Mouse (Mus musculus): ENCODE results near the gene Lrrc45. TPM values are rescaled to one million over a fixed set of nuclear protein-coding genes. Genes with fewer than 3 reads are reported as not detected.
A peak's percentile ranks its signal among the peaks of the same experiment; 100 is the strongest.
"Not testable (repeated sequence)": the region's sequence is repeated elsewhere in the genome, so short reads cannot be mapped to it uniquely, and the experiment has no call there.

Gene Lrrc45
- polyA plus RNA-seq, 1 experiment from 2014 or later, result 64.5 TPM

DNA sequence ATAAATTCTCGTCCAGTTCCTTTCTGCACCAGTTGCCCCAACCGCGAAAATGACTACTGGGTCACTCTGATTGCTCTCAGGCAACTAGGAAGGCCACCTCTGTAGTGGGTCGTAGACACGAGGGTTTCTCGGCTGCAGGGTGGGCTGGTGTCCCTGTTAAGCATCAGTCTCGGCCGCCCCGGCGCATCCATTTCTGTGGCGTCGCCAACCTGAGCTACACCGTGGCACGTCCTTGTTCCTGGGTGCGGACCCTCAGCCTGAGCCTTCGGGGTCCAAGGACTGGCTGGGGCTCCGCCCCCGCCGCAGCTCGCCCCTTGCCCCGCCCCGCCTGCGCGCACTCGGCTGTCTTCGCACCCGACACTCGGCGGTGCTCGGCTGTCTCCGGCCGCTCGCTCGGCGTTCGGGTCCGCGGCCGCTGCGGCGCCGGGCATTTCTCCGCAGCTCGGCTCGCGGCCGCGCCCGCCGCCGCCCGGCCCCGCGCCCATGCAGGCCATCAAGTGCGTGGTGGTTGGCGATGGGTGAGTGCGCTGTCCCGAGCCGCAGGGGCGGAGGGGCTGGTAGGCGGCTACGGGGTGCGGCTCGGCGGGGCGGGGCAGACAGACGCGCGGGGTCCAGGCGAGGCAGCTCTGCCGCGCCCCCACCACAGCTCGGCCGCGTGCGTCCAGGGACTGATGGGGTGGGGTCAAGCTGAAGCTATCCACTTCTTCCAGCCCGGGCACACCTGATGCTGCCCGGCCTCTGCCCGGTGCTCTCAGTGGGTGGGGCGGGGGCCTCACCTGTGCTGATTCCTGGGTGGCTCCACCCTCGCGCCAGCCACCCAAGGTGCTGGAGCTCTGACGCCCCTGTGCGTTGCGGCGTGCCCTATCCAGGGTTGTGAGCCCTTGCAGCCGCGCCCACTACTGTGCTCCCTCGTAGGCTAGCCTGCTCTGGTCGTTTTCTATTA is 7.7 kb downstream of the Lrrc45 start, which contains the start of gene Rac3:
Gene Rac3, plus strand, starts transcription at position 347 of the 943 bp plus-strand sequence.
- under 1% methylated on average over 70 of the region's 90 CpGs for WGBS
- Histone ChIP-seq H3K4me2 (peak within 1 kb of the TSS; percentile 99), H3K4me3 (peak within 1 kb of the TSS; percentile 63), H3K4me1 (peaks cover 21% of the 10 kb centered on the region), H3K27ac (peak within 1 kb of the TSS; percentile 10; the same call in 1 of the 2 replicates), H3K9me3 (replicated peaks) (no peaks in the 10 kb centered on the region), H3K9ac (peak within 1 kb of the TSS; percentile 88), H3K36me3 (ENCODE audit: poor library complexity, severe bottlenecking) (peaks cover 34% of the 10 kb centered on the region), H3K27me3 (peaks cover 11% of the 10 kb centered on the region)
- peak; percentile 86 for ATAC-seq

DNA sequence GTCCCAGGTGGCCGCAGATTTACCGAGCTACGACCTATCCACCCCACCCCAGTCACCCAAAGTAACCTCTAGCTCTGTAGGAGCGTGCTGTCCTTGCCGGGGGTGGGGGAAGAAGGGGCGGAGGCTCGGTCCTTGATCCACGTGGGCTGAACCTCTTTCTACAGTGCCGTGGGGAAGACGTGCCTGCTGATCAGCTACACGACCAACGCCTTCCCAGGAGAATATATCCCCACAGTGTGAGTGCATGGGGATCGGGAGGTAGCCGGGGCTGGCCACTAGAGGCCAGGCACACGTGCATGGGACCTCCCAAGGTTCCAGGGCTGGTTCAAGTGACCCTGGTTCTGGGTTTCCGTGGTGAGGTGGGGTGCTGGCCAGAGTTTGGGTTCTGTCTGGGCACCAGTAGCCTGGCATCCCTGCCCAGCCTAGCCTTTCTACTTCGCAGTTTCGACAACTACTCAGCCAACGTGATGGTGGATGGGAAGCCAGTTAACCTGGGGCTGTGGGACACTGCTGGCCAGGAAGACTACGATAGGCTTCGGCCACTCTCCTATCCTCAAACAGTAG is 8.4 kb downstream of the Lrrc45 start:
- Histone ChIP-seq H3K27me3 (peaks cover 14% of the 10 kb centered on the region), H3K9me3 (replicated peaks) (no peaks in the 10 kb centered on the region), H3K4me2 (peak overlapping the region; percentile 99), H3K27ac (no peak overlapping the region), H3K4me3 (peak overlapping the region; percentile 63), H3K36me3 (ENCODE audit: poor library complexity, severe bottlenecking) (peaks cover 30% of the 10 kb centered on the region), H3K9ac (peak overlapping the region; percentile 88), H3K4me1 (peaks cover 29% of the 10 kb centered on the region)
- peak; percentile 7; the same call in 1 of the 2 replicates for ATAC-seq
- 20% methylated on average over 21 of the region's 21 CpGs for WGBS

- no peak overlapping the region for H3K27ac ChIP-seq
- no peak for ATAC-seq
- H3K4me2 ChIP-seq, result peak overlapping the region; percentile 99
- H3K36me3 ChIP-seq (ENCODE audit: poor library complexity, severe bottlenecking), result peaks cover 23% of the 10 kb centered on the region
- H3K9ac ChIP-seq, result 0 out of 2 replicates have a peak overlapping the region, but pooled peaks have one; percentile 88
- H3K4me3 ChIP-seq, result no peak overlapping the region
- WGBS, result 84% methylated on average over 11 of the region's 11 CpGs
- H3K4me1 ChIP-seq, result peaks cover 30% of the 10 kb centered on the region
- H3K27me3 ChIP-seq, result peaks cover 15% of the 10 kb centered on the region
- no peaks in the 10 kb centered on the region for H3K9me3 ChIP-seq (replicated peaks)
These were observed 9.1 kb downstream of the Lrrc45 start for GRCm38 (mm10) chr11:120722761-120723382.

GRCm38 (mm10) chr11:120723509-120723908 is 9.8 kb downstream of the Lrrc45 start:
- no peak overlapping the region for H3K27ac ChIP-seq
- peaks cover 30% of the 10 kb centered on the region for H3K4me1 ChIP-seq
- H3K27me3 ChIP-seq, result peaks cover 22% of the 10 kb centered on the region
- peaks cover 16% of the 10 kb centered on the region for H3K36me3 ChIP-seq (ENCODE audit: poor library complexity, severe bottlenecking)
- H3K4me3 ChIP-seq, result no peak overlapping the region
- no peak overlapping the region for H3K4me2 ChIP-seq
- WGBS, result 88% methylated on average over 7 of the region's 7 CpGs
- ATAC-seq, result no peak
- no peak overlapping the region for H3K9ac ChIP-seq
- H3K9me3 ChIP-seq (replicated peaks), result no peaks in the 10 kb centered on the region

DNA sequence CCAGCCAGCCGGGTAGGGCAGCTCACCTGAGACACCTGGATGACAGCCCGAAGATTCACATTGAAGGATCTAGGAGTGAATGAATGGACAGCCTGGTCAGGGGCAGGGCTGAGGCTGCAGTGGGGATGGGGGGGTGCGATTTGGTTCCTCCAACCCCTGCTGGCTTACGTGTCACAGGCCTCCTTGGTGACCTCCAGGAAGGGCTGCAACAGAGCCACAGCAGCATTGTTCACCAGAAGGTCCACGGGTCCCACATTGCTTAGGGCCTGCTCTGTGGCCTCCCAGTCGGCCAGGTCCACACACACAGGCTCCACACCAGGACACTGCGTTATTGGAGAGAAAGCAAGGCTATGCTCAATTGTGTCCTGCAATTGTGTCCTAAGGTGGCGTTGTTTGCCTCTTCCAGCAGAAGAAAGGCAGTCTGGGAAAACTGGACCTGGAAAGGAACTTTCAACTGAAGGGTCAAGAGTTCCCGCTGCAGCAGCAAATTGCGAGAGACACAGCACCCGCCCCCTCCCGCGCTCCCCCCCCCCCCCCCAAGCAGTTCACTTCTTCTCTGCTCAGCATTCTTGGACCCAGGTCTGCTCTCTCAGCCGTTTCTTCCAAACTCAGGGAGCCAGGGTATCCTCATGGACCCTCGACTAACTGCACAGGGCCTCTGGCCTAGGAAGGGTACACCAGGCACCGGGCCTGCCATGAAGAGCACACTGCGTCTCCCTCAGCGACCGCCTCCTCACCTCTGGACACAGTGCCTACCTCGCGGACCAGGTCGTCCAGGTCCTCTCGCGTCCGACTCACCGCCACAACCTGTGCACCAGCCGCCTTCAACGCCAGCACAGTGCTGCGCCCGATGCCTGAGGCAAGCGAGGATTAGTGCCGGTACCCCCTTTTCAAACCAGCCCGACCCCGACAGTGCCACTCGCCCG is 12.8 kb downstream of the Lrrc45 start:
- Histone ChIP-seq H3K36me3 (ENCODE audit: poor library complexity, severe bottlenecking) (no peaks in the 10 kb centered on the region), H3K4me1 (peaks cover 25% of the 10 kb centered on the region), H3K4me2 (peak overlapping the region; percentile 89), H3K9ac (peak overlapping the region; percentile 69), H3K4me3 (peak overlapping the region; percentile 55), H3K9me3 (replicated peaks) (no peaks in the 10 kb centered on the region), H3K27ac (no peak overlapping the region), H3K27me3 (peaks cover 28% of the 10 kb centered on the region)
- 16% methylated on average over 36 of the region's 36 CpGs for WGBS
- ATAC-seq, result 0 out of 2 replicates have a peak, but pooled peaks have one; percentile 10

GRCm38 (mm10) chr11:120727169-120727527 is 13.4 kb downstream of the Lrrc45 start, which contains the start of gene Dcxr:
TSS of gene Dcxr (minus strand) at chr11:120727281.
- Histone ChIP-seq H3K36me3 (ENCODE audit: poor library complexity, severe bottlenecking) (no peaks in the 10 kb centered on the region), H3K4me1 (peaks cover 18% of the 10 kb centered on the region), H3K27me3 (peaks cover 26% of the 10 kb centered on the region), H3K27ac (no peak within 1 kb of the TSS), H3K4me3 (peak within 1 kb of the TSS; percentile 55), H3K4me2 (peak within 1 kb of the TSS; percentile 89), H3K9me3 (replicated peaks) (no peaks in the 10 kb centered on the region), H3K9ac (peak within 1 kb of the TSS; percentile 69)
- 0% methylated on average over 14 of the region's 14 CpGs for WGBS
- ATAC-seq, result peak; percentile 90

DNA sequence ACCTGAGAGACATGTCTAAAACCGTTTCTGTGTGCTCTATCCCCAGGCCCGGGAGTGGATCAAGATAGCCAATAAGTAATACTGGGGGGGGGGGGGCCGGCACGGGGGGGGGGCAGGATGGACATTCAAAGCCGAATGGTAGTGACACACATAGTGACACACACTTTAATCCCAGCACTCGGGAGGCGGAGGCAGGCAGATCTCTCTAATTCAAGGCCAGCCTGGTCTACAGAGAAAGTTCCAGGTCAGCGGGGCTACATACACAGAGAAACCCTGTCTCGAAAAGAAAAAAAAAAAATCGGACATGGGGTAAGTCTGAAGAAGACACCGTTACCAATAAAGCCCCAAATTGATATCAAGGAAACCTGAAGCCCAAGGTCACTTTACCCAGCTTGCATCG is 13.8 kb downstream of the Lrrc45 start:
- Histone ChIP-seq H3K9me3 (replicated peaks) (no peaks in the 10 kb centered on the region), H3K4me1 (peaks cover 14% of the 10 kb centered on the region), H3K4me3 (peak overlapping the region; percentile 55), H3K27ac (no peak overlapping the region), H3K9ac (no peak overlapping the region), H3K27me3 (peaks cover 22% of the 10 kb centered on the region), H3K36me3 (ENCODE audit: poor library complexity, severe bottlenecking) (no peaks in the 10 kb centered on the region), H3K4me2 (peak overlapping the region; percentile 89)
- ATAC-seq, result no peak
- 50% methylated on average over 12 of the region's 12 CpGs for WGBS

DNA sequence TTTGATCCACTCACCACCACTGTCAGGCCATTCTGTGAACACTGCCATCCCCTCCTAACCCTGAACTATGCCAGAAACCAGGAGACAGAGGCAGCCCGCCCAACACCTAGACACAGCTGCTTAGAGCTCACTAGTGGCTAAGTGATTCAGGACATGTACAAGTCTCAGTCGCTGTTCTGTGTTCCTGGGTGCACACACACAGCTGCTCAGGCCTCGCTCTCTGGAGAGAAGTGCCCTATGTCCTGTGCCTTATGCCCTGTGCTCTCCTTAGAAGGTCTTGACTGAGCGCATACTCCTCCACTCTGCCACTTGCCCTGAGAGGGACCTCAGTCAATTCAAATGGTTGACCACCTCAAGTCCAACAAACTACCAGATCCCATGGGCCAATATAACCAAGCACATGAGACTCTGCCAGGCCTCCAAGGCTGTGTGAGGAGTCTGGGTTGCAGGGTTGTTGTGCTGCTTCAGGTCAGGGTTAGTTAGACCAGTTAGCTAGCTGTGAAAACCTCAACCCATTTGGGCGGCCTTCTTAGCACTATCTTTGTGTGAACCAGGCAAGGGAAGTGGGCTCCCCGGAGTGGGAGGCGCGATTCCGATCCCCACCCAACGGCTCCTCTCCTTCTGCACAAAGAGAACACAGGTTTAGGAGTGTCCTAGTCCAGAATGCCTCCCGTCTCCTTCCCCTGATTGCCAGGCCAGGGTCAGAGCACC is 15.0 kb downstream of the Lrrc45 start:
- Histone ChIP-seq H3K4me2 (no peak overlapping the region), H3K27ac (no peak overlapping the region), H3K36me3 (ENCODE audit: poor library complexity, severe bottlenecking) (no peaks in the 10 kb centered on the region), H3K4me3 (no peak overlapping the region), H3K9me3 (replicated peaks) (no peaks in the 10 kb centered on the region), H3K9ac (no peak overlapping the region), H3K4me1 (peaks cover 14% of the 10 kb centered on the region), H3K27me3 (peaks cover 22% of the 10 kb centered on the region)
- WGBS, result 68% methylated on average over 11 of the region's 11 CpGs
- ATAC-seq, result no peak

GRCm38 (mm10) chr11:120729432-120730050 is 15.8 kb downstream of the Lrrc45 start:
- ATAC-seq; H3K9ac ChIP-seq; H3K9me3 ChIP-seq (replicated peaks); H3K36me3 ChIP-seq (ENCODE audit: poor library complexity, severe bottlenecking); H3K4me3 ChIP-seq; H3K27ac ChIP-seq: not testable (repeated sequence)
- peak overlapping the region; percentile 37 for H3K4me2 ChIP-seq
- H3K27me3 ChIP-seq, result peaks cover 22% of the 10 kb centered on the region
- peaks cover 14% of the 10 kb centered on the region for H3K4me1 ChIP-seq
- 1% methylated on average over 17 of the region's 21 CpGs for WGBS

GRCm38 (mm10) chr11:120730331-120730870 is 16.7 kb downstream of the Lrrc45 start:
- Histone ChIP-seq H3K27me3 (peaks cover 22% of the 10 kb centered on the region), H3K4me3 (no peak overlapping the region), H3K4me1 (peaks cover 14% of the 10 kb centered on the region), H3K4me2 (no peak overlapping the region), H3K36me3 (ENCODE audit: poor library complexity, severe bottlenecking) (no peaks in the 10 kb centered on the region), H3K9me3 (replicated peaks) (no peaks in the 10 kb centered on the region), H3K27ac (no peak overlapping the region), H3K9ac (no peak overlapping the region)
- WGBS, result 91% methylated on average over 10 of the region's 10 CpGs
- no peak for ATAC-seq

Measured in forebrain, embryonic 13.5 days (tissue).